Mouse (Mus musculus) liver, embryonic 16.5 days (tissue): ENCODE measurements at regions not wholly inside any gene's neighbourhood (a gene's known extent, or its start where the extent isn't known, plus 50 kb on each side); places are given as distances from the start of the nearest gene placed in this dataset.

Source experiments
- ATAC-seq: fragments of 200-750 bp; cut with Nextera tagmentation; 2 replicates; pipeline ENCODE4 v1.8.0; 2017; ENCODE audit warnings: low read depth, mild to moderate bottlenecking, moderate number of reproducible peaks, moderate library complexity
- H3K27ac ChIP-seq: fragments of 300-500 bp; sonication (generic); 2 replicates; pipeline ENCODE4 v1.5.1; 2014; ENCODE audit warnings: mild to moderate bottlenecking, low read length
- H3K27me3 ChIP-seq: fragments of 300-500 bp; sonication (generic); 2 replicates; pipeline ENCODE4 v1.6.1; 2014; ENCODE audit warnings: low read depth, low read length, mixed read lengths; ENCODE audit not compliant: control insufficient read depth, insufficient read depth
- H3K36me3 ChIP-seq: fragments of 300-500 bp; sonication (generic); 2 replicates; pipeline ENCODE4 v1.6.1; 2014; ENCODE audit warnings: mild to moderate bottlenecking; ENCODE audit not compliant: control insufficient read depth, insufficient read depth
- H3K4me1 ChIP-seq: fragments of 300-500 bp; sonication (generic); 2 replicates; pipeline ENCODE4 v1.6.1; 2014; ENCODE audit warnings: low read depth, low read length, mixed read lengths; ENCODE audit not compliant: control insufficient read depth
- H3K4me2 ChIP-seq: fragments of 300-500 bp; sonication (generic); 2 replicates; pipeline ENCODE4 v1.6.1; 2014; ENCODE audit warnings: low read depth, low read length, mixed read lengths
- H3K4me3 ChIP-seq: fragments of 300-500 bp; sonication (generic); 2 replicates; pipeline ENCODE4 v1.5.1; 2014; ENCODE audit warnings: low read depth, mild to moderate bottlenecking, low read length
- H3K9ac ChIP-seq: fragments of 300-500 bp; sonication (generic); 2 replicates; pipeline ENCODE4 v1.6.1; 2014; ENCODE audit warnings: low read depth, low read length
- H3K9me3 ChIP-seq: fragments of 300-500 bp; sonication (generic); replicated peaks from 2 replicates; pipeline ENCODE4 v1.6.1; 2016; ENCODE audit warnings: low read length; ENCODE audit not compliant: control insufficient read depth
- WGBS: fragments of 180-500 bp; shearing (Covaris S2); extraction: QIAGEN DNeasy Blood & Tissue Kit; methylation state at CpG from one replicate; pipeline ENCODE4 v1.1.7; 2014; ENCODE audit not compliant: insufficient replicate concordance; 5-methylcytosine and 5-hydroxymethylcytosine counted together

DNA sequence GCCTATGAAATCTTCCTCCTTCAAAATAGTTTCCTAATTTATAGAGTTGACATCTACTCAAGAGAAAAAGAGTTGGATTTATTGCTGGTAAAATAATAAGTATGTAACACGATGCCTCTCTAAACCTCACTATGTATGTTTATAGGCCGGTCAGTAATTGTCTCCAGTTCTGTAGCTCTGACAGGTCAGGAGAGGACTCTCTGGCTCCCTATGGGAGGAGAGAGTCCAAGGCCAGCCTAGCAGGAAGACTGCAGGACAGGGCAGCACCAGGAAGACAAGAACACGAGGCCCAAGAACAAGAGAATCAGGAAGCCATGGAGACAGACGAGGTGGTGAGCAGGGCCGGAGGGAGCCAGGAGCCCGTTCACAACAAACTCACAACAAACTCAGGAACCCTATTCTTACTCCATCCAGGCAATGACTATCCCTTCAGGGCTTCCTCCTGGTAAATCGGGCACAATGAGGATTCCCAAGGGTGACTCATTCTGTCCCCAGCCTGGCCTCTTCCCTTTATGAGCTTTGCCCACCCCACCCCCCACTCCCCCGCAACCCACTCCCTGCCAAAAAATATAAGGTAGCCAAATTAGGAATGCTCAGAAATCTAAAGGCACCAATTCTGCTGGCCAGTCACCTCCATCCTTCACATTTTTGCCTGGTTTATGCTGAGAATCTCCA is 244.7 kb upstream of the Zfp637 start:
- no peaks in the 10 kb centered on the region for H3K4me1 ChIP-seq
- 58% methylated on average over 8 of the region's 8 CpGs for WGBS
- no peaks in the 10 kb centered on the region for H3K9me3 ChIP-seq
- no peak overlapping the region for H3K4me3 ChIP-seq
- H3K27me3 ChIP-seq, result no peaks in the 10 kb centered on the region
- H3K9ac ChIP-seq, result no peak overlapping the region
- no peak overlapping the region for H3K27ac ChIP-seq
- H3K4me2 ChIP-seq, result no peak overlapping the region
- ATAC-seq, result no peak
- no peaks in the 10 kb centered on the region for H3K36me3 ChIP-seq

DNA sequence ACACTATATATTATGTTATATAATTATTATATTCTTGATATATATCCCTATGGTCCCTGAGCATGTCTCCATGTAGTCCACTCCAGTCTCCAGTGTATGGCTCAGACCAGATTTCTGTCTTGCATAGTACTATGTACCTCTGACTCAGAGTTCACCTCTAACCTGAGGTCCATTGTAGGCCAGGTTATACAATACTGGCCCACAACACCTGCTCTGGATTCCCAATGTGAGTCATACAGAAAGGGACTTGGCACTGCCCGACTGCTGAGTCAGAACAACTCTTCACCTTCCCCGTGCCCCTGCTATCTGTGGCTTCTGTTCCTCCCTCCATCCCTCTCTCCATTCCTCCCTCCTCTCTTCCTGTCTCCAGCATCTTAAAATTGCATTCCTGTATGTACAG is 236.1 kb upstream of the Zfp637 start:
- WGBS, result 61% methylated on average over 2 of the region's 2 CpGs
- Histone ChIP-seq H3K36me3 (no peaks in the 10 kb centered on the region; the same call in 1 of the 2 replicates), H3K27me3 (no peaks in the 10 kb centered on the region), H3K9me3 (no peaks in the 10 kb centered on the region), H3K4me1 (no peaks in the 10 kb centered on the region), H3K4me2 (no peak overlapping the region), H3K9ac (no peak overlapping the region), H3K27ac (no peak overlapping the region), H3K4me3 (no peak overlapping the region)
- ATAC-seq, result no peak

DNA sequence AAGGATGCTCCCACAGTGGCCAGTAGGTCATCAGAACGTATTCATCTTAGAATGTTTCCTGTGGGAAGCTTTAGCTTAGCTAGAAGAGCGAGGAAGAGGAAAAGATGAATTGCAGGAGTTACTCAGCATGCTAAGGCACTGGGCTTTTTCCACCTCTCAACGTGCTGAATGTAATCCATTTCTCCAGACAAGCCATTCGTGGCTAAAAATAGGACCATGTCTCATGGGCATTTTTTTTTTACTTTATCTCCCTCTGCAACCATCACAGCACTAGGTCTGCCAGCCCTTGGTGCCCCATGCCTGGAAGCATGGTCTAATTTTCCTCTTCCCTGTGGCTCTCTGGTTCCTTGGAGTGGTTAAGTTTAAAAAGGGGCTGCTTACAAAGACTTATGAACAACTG is 235.3 kb upstream of the Zfp637 start:
- H3K27ac ChIP-seq, result no peak overlapping the region
- 36% methylated on average over 4 of the region's 4 CpGs for WGBS
- no peaks in the 10 kb centered on the region for H3K9me3 ChIP-seq
- no peak overlapping the region for H3K9ac ChIP-seq
- no peaks in the 10 kb centered on the region; the same call in 1 of the 2 replicates for H3K36me3 ChIP-seq
- ATAC-seq, result no peak
- no peak overlapping the region for H3K4me3 ChIP-seq
- H3K27me3 ChIP-seq, result no peaks in the 10 kb centered on the region
- H3K4me2 ChIP-seq, result no peak overlapping the region
- H3K4me1 ChIP-seq, result no peaks in the 10 kb centered on the region

DNA sequence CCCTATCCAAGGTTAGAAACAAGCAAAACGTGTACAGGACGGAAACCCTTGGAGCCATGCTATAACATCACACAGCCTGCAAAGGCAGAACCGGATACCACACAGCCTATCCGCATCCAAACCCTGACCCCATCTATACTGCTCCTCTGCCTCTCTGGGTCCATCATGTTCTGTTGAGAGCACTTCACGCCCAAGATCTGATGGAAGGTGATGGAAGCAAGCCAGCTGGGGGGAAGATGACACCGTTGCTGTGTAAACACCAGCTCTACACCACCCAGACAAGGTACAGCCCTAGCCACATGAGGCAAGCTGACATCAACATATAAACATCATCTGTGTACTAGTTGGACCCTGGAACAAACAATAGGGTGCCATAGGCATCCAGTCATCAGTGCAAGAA is 234.8 kb upstream of the Zfp637 start:
- no peak for ATAC-seq
- Histone ChIP-seq H3K4me1 (no peaks in the 10 kb centered on the region), H3K36me3 (no peaks in the 10 kb centered on the region; the same call in 1 of the 2 replicates), H3K27me3 (no peaks in the 10 kb centered on the region), H3K4me2 (no peak overlapping the region), H3K4me3 (no peak overlapping the region), H3K9ac (no peak overlapping the region), H3K9me3 (no peaks in the 10 kb centered on the region), H3K27ac (no peak overlapping the region)
- 57% methylated on average over 6 of the region's 6 CpGs for WGBS

DNA sequence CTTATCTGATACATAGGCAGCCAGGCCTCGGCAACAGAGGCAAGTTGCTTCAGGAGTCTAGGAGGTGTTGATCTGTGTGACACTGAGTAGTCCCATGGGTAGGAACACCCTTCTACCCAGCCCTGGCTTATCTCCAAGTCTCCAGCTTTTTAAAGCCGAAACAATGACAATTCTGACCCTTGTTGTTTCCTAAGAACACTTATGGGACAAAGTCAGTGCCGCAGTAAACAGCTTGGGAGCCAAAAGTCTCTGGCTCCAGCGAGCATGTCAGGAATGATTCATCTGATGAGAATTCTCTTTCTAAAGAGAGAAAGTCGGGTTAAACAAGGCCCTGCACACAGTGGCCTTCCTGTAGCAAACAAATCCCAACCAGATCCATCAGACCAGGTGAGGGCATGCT is 234.0 kb upstream of the Zfp637 start:
- no peak overlapping the region for H3K9ac ChIP-seq
- ATAC-seq, result no peak
- H3K27me3 ChIP-seq, result no peaks in the 10 kb centered on the region
- no peaks in the 10 kb centered on the region; the same call in 1 of the 2 replicates for H3K36me3 ChIP-seq
- WGBS, result 43% methylated on average over 5 of the region's 5 CpGs
- no peaks in the 10 kb centered on the region for H3K9me3 ChIP-seq
- H3K4me1 ChIP-seq, result no peaks in the 10 kb centered on the region
- H3K4me2 ChIP-seq, result no peak overlapping the region
- no peak overlapping the region for H3K27ac ChIP-seq
- no peak overlapping the region for H3K4me3 ChIP-seq

DNA sequence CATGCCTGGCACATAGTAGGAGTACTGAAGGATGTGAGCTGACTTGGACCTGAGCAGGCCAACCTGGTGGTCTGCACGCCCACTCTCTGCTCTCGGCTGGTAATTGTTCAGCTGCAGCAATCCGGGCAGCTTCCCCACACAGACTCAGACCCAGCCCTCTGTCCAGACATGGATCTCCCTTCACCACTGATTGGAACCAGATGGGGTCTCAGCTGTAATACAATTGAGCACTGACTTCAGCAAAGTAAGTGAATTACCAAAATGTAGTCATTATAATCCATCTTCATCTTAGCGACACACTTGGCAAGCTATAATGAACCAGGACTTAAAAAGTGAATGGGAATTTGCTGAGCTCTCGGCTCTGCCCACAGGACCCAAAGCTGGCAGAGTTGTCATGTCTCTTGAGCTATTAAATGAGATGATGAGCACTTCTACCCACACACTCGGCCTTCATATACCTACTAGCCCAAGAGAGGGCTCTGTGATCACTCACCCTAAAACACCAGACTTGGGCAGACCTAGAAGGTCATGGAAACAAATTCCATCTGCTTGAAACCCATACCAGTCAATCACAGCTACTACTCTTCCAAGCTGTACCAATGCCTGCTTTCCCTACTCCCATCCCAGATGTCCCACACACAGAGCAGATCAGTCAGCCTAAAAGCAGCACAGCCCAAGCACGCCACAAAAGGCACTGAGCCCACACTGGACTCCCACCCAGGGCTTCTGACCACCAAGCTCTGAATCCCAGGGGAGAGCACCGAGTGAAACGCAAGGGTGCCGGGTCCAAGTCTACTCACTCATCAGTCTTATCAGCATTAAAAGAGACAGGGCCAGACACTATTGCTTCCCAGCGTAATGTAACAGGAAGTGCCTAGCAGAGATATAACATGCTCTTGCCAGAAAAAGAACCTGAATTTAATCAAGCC is 231.2 kb upstream of the Zfp637 start:
- no peak for ATAC-seq
- Histone ChIP-seq H3K4me1 (no peaks in the 10 kb centered on the region), H3K9me3 (no peaks in the 10 kb centered on the region), H3K4me3 (peak overlapping the region; percentile 34), H3K36me3 (no peaks in the 10 kb centered on the region; the same call in 1 of the 2 replicates), H3K4me2 (peak overlapping the region; percentile 43), H3K9ac (no peak overlapping the region), H3K27me3 (no peaks in the 10 kb centered on the region), H3K27ac (peak overlapping the region; percentile 33; the same call in 1 of the 2 replicates)
- 40% methylated on average over 11 of the region's 11 CpGs for WGBS

DNA sequence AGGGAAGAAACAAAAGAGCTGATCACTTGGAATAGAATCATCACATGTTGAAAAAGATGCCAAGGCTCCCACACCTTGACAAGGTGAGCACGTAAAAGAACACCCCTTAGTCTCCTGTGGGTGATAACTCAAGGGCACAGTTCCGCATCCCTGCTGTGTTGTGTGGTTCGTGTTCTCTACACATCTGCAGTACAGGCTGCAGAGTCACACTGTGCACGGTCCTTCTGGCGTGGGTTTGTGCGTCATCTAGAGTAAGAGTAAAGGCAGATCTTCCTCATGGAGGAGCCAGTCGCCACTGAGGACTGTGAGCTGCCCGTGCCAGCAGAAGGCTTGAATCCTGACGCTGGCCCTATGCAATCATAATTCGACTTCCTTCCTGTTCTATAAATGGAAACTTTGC is 229.7 kb upstream of the Zfp637 start:
- no peak for ATAC-seq
- no peak overlapping the region for H3K9ac ChIP-seq

DNA sequence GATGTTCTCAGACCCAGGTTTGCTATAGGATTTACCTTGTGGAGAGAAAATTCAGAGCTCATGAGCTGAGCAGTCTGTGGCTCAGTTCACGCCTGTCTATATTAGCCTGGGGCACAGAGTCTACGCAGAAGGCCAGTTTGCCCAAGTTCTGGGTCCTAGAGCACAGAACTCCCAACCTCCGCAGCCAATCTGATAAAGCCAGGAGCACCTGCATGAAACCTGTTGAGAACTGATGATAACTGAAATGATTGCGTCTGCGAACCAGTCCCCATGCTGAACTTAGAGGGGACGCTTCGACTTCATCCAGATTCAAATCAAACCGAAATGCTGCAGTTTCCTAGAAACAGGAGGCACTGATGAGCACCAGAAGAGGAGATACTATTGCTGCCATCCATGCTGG is 229.0 kb upstream of the Zfp637 start:
- no peak for ATAC-seq
- H3K4me3 ChIP-seq, result peak overlapping the region; percentile 43
- H3K4me1 ChIP-seq, result no peaks in the 10 kb centered on the region
- WGBS, result 59% methylated on average over 8 of the region's 8 CpGs
- H3K9ac ChIP-seq, result no peak overlapping the region
- peak overlapping the region; percentile 57 for H3K27ac ChIP-seq
- no peaks in the 10 kb centered on the region for H3K36me3 ChIP-seq
- H3K27me3 ChIP-seq, result no peaks in the 10 kb centered on the region
- H3K9me3 ChIP-seq, result no peaks in the 10 kb centered on the region
- H3K4me2 ChIP-seq, result peak overlapping the region; percentile 43

More for the DNA sequence above, 229.7 kb upstream of the Zfp637 start:
- H3K4me2 ChIP-seq, result peak overlapping the region; percentile 43
- H3K36me3 ChIP-seq, result no peaks in the 10 kb centered on the region; the same call in 1 of the 2 replicates
- H3K9me3 ChIP-seq, result no peaks in the 10 kb centered on the region
- H3K27ac ChIP-seq, result no peak overlapping the region; the same call in 1 of the 2 replicates
- H3K27me3 ChIP-seq, result no peaks in the 10 kb centered on the region
- H3K4me3 ChIP-seq, result peak overlapping the region; percentile 43
- 58% methylated on average over 10 of the region's 10 CpGs for WGBS
- H3K4me1 ChIP-seq, result no peaks in the 10 kb centered on the region

DNA sequence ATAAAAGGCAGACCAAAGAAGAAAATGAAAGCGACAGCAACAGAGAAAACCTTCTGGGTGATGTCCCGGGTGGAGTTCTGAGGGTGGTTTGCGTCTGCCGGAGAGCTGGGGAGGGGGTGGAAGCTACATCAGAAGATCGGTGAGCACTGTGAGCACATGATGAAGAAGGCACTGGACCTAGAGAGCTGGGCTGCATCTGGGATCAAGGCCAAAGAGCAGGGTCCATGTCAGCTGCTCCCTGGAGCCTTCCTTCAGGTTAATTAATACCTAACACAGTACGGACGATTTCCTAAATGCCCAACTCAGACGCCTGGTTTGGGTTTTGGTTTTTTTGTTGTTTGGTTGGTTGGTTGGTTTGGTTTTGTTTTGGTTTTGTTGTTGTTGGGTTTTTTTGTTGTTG is 228.6 kb upstream of the Zfp637 start:
- H3K4me2 ChIP-seq, result peak overlapping the region; percentile 43
- H3K4me1 ChIP-seq, result no peaks in the 10 kb centered on the region
- peak; percentile 93 for ATAC-seq
- no peaks in the 10 kb centered on the region for H3K9me3 ChIP-seq
- H3K36me3 ChIP-seq, result no peaks in the 10 kb centered on the region
- no peak overlapping the region for H3K9ac ChIP-seq
- WGBS, result 67% methylated on average over 8 of the region's 8 CpGs
- H3K27ac ChIP-seq, result peak overlapping the region; percentile 57
- H3K4me3 ChIP-seq, result peak overlapping the region; percentile 43
- no peaks in the 10 kb centered on the region for H3K27me3 ChIP-seq
